Mouse (Mus musculus): ENCODE results near the gene Atg9a. TPM values are rescaled to one million over a fixed set of nuclear protein-coding genes. Genes with fewer than 3 reads are reported as not detected.

Atg9a gene
- polyA plus RNA-seq, 1 experiment from 2014 or later: 60.8 TPM

DNA sequence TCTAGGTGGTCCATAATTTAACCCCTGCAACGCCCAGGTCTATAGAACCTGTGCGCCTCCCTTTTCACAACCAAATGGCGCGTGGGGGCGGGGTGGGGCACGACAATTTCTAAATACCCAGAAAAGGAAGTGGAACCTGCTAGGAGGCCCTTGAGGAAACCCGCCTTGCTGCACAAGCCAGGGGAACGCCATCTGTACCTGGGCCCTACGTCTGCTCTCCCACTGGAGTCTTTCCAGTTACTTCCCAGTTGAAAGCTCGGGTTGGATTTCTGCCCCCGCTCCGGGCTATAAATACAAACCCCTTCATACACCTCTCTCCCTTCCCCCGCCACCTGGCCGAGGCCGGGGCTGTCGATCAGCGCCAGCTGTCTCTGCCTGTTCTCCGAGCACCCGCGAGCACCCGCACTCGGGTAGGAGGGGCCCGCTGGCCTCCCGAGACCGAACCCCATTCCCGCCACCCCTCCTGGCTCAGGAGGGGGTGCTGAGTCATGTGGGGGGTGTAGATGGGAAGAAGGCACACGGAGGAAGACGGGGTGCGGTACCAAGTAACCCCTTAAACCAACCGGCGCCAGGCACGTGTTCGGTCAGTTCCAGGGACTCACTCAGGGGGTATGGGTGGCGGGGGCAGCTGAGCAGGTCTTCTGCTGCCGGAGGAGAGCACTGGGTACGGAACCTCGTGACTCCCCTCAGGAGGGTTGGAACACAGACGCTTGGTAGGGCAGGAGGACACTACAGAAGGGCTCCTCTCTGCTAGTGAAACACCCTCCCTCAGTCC lies 26.4 kb upstream of the Atg9a start:
- H3K9ac ChIP-seq (ENCODE audit: low read depth, low read length): peak overlapping the region; percentile 36; the same call in 1 of the 2 replicates
- H3K36me3 ChIP-seq (ENCODE audit: control insufficient read depth, insufficient read depth, low read length): peaks cover 9% of the 10 kb centered on the region
- WGBS: 3% methylated on average over 38 of the region's 38 CpGs
- H3K4me3 ChIP-seq (ENCODE audit: low read depth, low read length): peak overlapping the region; percentile 59
- no peak overlapping the region for H3K27ac ChIP-seq (ENCODE audit: low read length)
- peak overlapping the region; percentile 95 for H3K4me2 ChIP-seq (ENCODE audit: low read length)
- peak; percentile 57 for ATAC-seq
- H3K4me1 ChIP-seq (ENCODE audit: control insufficient read depth, insufficient read depth, low read length): peaks cover 12% of the 10 kb centered on the region; the same call in 1 of the 2 replicates
- H3K27me3 ChIP-seq (ENCODE audit: control insufficient read depth, insufficient read depth, low read depth, low read length): peaks cover 40% of the 10 kb centered on the region
- no peaks in the 10 kb centered on the region for H3K9me3 ChIP-seq (replicated peaks; ENCODE audit: control insufficient read depth, low read length, poor library complexity, severe bottlenecking)

DNA sequence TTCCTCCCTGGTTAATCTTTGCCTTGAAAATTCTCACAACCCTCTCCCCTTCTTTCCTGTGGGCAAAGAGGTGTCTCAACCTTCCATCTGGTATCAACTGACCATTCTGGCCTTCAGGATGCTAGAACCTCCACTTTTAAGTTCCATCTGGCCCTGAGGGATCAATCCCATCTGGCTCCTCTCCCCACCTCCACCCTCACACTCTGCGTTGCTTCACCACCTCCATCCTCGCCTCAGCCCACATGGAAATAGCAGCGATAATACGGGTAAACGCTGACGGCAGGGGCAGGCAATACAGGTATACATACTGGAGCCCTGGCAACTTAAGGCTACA lies 25.9 kb upstream of the Atg9a start:
- no peaks in the 10 kb centered on the region for H3K9me3 ChIP-seq (replicated peaks; ENCODE audit: control insufficient read depth, low read length, poor library complexity, severe bottlenecking)
- ATAC-seq: no peak
- H3K4me3 ChIP-seq (ENCODE audit: low read depth, low read length): no peak overlapping the region; the same call in 1 of the 2 replicates
- H3K36me3 ChIP-seq (ENCODE audit: control insufficient read depth, insufficient read depth, low read length): peaks cover 9% of the 10 kb centered on the region
- H3K27me3 ChIP-seq (ENCODE audit: control insufficient read depth, insufficient read depth, low read depth, low read length): peaks cover 40% of the 10 kb centered on the region
- H3K27ac ChIP-seq (ENCODE audit: low read length): no peak overlapping the region
- H3K4me2 ChIP-seq (ENCODE audit: low read length): peak overlapping the region; percentile 95; the same call in 1 of the 2 replicates
- WGBS: 9% methylated on average over 6 of the region's 6 CpGs
- peaks cover 14% of the 10 kb centered on the region for H3K4me1 ChIP-seq (ENCODE audit: control insufficient read depth, insufficient read depth, low read length)
- H3K9ac ChIP-seq (ENCODE audit: low read depth, low read length): no peak overlapping the region

DNA sequence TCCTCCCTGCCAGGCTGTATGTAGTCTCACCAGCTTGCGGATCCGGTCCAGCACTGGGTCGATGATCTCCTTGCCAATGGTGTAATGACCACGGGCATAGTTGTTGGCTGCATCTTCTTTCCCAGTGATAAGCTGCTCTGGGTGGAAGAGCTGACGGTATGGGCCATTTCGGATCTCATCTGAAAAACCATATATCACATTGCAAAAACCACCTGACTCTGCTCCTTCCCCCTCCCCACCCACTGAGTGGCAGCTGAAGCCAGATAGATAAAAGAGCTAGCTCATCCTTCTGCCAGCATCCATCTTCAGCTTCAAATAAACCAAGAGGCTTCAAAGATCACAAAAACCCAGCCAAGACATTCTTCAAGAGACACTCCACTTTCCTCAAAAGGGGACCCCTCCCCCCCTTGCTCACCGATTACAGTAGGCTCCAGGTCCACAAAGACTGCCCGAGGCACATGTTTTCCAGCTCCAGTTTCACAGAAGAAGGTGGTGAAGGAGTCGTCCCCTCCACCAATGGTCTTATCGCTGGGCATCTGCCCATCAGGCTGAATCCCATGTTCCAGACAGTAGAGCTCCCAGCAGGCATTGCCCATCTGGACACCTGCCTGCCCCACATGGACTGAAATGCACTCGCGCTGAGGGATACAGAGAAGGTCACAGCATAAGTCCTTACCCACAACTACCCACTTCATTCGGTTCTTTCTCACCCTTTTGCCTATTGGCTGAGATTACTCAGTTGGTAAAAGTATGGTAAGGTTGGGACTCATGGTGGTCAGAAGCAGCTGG lies 25.0 kb upstream of the Atg9a start:
- peaks cover 9% of the 10 kb centered on the region for H3K36me3 ChIP-seq (ENCODE audit: control insufficient read depth, insufficient read depth, low read length)

GRCm38 (mm10) chr1:75215785-75216184 lies 23.8 kb upstream of the Atg9a start:
- Histone ChIP-seq H3K9me3 (replicated peaks; ENCODE audit: control insufficient read depth, low read length, poor library complexity, severe bottlenecking) (no peaks in the 10 kb centered on the region), H3K27me3 (ENCODE audit: control insufficient read depth, insufficient read depth, low read depth, low read length) (peaks cover 27% of the 10 kb centered on the region), H3K9ac (ENCODE audit: low read depth, low read length) (no peak overlapping the region), H3K36me3 (ENCODE audit: control insufficient read depth, insufficient read depth, low read length) (peaks cover 9% of the 10 kb centered on the region), H3K27ac (ENCODE audit: low read length) (no peak overlapping the region), H3K4me1 (ENCODE audit: control insufficient read depth, insufficient read depth, low read length) (peaks cover 31% of the 10 kb centered on the region), H3K4me3 (ENCODE audit: low read depth, low read length) (no peak overlapping the region), H3K4me2 (ENCODE audit: low read length) (no peak overlapping the region)
- 94% methylated on average over 9 of the region's 9 CpGs for whole genome bisulfite sequencing
- no peak for ATAC-seq

More for the DNA sequence above, 25.0 kb upstream of the Atg9a start:
- Histone ChIP-seq H3K4me3 (ENCODE audit: low read depth, low read length) (no peak overlapping the region), H3K27me3 (ENCODE audit: control insufficient read depth, insufficient read depth, low read depth, low read length) (peaks cover 36% of the 10 kb centered on the region), H3K4me1 (ENCODE audit: control insufficient read depth, insufficient read depth, low read length) (peaks cover 22% of the 10 kb centered on the region), H3K9me3 (replicated peaks; ENCODE audit: control insufficient read depth, low read length, poor library complexity, severe bottlenecking) (no peaks in the 10 kb centered on the region), H3K4me2 (ENCODE audit: low read length) (no peak overlapping the region), H3K27ac (ENCODE audit: low read length) (no peak overlapping the region), H3K9ac (ENCODE audit: low read depth, low read length) (no peak overlapping the region)
- 83% methylated on average over 13 of the region's 13 CpGs for whole genome bisulfite sequencing
- no peak for ATAC-seq

- WGBS: 78% methylated on average over 5 of the region's 5 CpGs
- Histone ChIP-seq H3K4me3 (ENCODE audit: low read depth, low read length) (no peak overlapping the region), H3K36me3 (ENCODE audit: control insufficient read depth, insufficient read depth, low read length) (peaks cover 9% of the 10 kb centered on the region), H3K27ac (ENCODE audit: low read length) (no peak overlapping the region), H3K9me3 (replicated peaks; ENCODE audit: control insufficient read depth, low read length, poor library complexity, severe bottlenecking) (no peaks in the 10 kb centered on the region), H3K4me2 (ENCODE audit: low read length) (no peak overlapping the region), H3K9ac (ENCODE audit: low read depth, low read length) (no peak overlapping the region), H3K27me3 (ENCODE audit: control insufficient read depth, insufficient read depth, low read depth, low read length) (peaks cover 18% of the 10 kb centered on the region), H3K4me1 (ENCODE audit: control insufficient read depth, insufficient read depth, low read length) (peaks cover 33% of the 10 kb centered on the region)
- no peak for ATAC-seq
These were observed 22.9 kb upstream of the Atg9a start for GRCm38 (mm10) chr1:75214886-75215285.

GRCm38 (mm10) chr1:75214442-75214841 lies 22.4 kb upstream of the Atg9a start:
- Histone ChIP-seq H3K4me2 (ENCODE audit: low read length) (no peak overlapping the region), H3K36me3 (ENCODE audit: control insufficient read depth, insufficient read depth, low read length) (peaks cover 9% of the 10 kb centered on the region), H3K9ac (ENCODE audit: low read depth, low read length) (no peak overlapping the region), H3K9me3 (replicated peaks; ENCODE audit: control insufficient read depth, low read length, poor library complexity, severe bottlenecking) (no peaks in the 10 kb centered on the region), H3K4me1 (ENCODE audit: control insufficient read depth, insufficient read depth, low read length) (peaks cover 35% of the 10 kb centered on the region), H3K27me3 (ENCODE audit: control insufficient read depth, insufficient read depth, low read depth, low read length) (peaks cover 16% of the 10 kb centered on the region; the same call in 1 of the 2 replicates), H3K27ac (ENCODE audit: low read length) (no peak overlapping the region), H3K4me3 (ENCODE audit: low read depth, low read length) (no peak overlapping the region)
- WGBS: 91% methylated on average over 2 of the region's 2 CpGs
- ATAC-seq: no peak

GRCm38 (mm10) chr1:75213096-75213495 lies 21.1 kb upstream of the Atg9a start:
- H3K9me3 ChIP-seq (replicated peaks; ENCODE audit: control insufficient read depth, low read length, poor library complexity, severe bottlenecking): no peaks in the 10 kb centered on the region
- 94% methylated on average over 7 of the region's 7 CpGs for WGBS
- H3K4me1 ChIP-seq (ENCODE audit: control insufficient read depth, insufficient read depth, low read length): peaks cover 40% of the 10 kb centered on the region

GRCm38 (mm10) chr1:75212542-75212941 lies 20.5 kb upstream of the Atg9a start:
- 0 out of 2 replicates have a peak, but pooled peaks cover 6% of the 10 kb centered on the region for H3K27me3 ChIP-seq (ENCODE audit: control insufficient read depth, insufficient read depth, low read depth, low read length)
- WGBS: 86% methylated on average over 4 of the region's 4 CpGs

More at GRCm38 (mm10) chr1:75213096-75213495, 21.1 kb upstream of the Atg9a start:
- no peak overlapping the region for H3K4me3 ChIP-seq (ENCODE audit: low read depth, low read length)
- no peak overlapping the region for H3K27ac ChIP-seq (ENCODE audit: low read length)
- no peak overlapping the region for H3K4me2 ChIP-seq (ENCODE audit: low read length)
- no peak overlapping the region for H3K9ac ChIP-seq (ENCODE audit: low read depth, low read length)
- no peak for ATAC-seq
- H3K27me3 ChIP-seq (ENCODE audit: control insufficient read depth, insufficient read depth, low read depth, low read length): peaks cover 10% of the 10 kb centered on the region; the same call in 1 of the 2 replicates
- H3K36me3 ChIP-seq (ENCODE audit: control insufficient read depth, insufficient read depth, low read length): peaks cover 9% of the 10 kb centered on the region

More at GRCm38 (mm10) chr1:75212542-75212941, 20.5 kb upstream of the Atg9a start:
- H3K4me3 ChIP-seq (ENCODE audit: low read depth, low read length): no peak overlapping the region
- ATAC-seq: no peak
- H3K9me3 ChIP-seq (replicated peaks; ENCODE audit: control insufficient read depth, low read length, poor library complexity, severe bottlenecking): no peaks in the 10 kb centered on the region
- no peak overlapping the region for H3K27ac ChIP-seq (ENCODE audit: low read length)
- H3K4me1 ChIP-seq (ENCODE audit: control insufficient read depth, insufficient read depth, low read length): peaks cover 41% of the 10 kb centered on the region
- H3K36me3 ChIP-seq (ENCODE audit: control insufficient read depth, insufficient read depth, low read length): peaks cover 9% of the 10 kb centered on the region
- no peak overlapping the region for H3K4me2 ChIP-seq (ENCODE audit: low read length)
- H3K9ac ChIP-seq (ENCODE audit: low read depth, low read length): no peak overlapping the region
